Mouse (Mus musculus): ENCODE measurements around the gene Nek11.

DNA sequence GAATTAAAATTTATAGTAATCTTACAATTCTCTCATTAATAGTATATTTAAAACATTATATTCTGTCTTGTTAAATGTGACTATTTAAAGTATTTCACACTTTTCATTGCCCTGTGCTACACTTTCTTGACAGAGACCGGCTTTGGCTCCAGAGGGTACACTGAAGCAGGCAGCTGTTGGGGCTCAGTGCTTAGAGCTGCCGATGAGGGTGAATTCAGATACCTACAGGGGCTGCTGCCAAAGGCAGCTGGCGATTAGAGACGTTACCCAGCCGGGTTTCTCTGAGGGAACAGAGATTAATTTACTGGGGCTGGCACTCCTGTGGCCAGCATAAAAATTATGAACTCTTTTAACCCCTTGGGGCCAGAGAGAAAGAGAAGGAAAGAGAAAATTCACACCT, 21.0 kb downstream of the Nek11 start:
- TF ChIP-seq POLR2A (IDR thresholded peaks at IDR 0.05; ENCODE audit: borderline replicate concordance, insufficient read depth, low read length) (no peak), CTCF (IDR thresholded peaks at IDR 0.05; ENCODE audit: borderline replicate concordance, insufficient read depth, low read depth, low read length) (no peak)

All from cerebellum, adult 2 months (tissue).